8 mouse cellular contexts compared by ENCODE assay signal in the genomic region with DNA sequence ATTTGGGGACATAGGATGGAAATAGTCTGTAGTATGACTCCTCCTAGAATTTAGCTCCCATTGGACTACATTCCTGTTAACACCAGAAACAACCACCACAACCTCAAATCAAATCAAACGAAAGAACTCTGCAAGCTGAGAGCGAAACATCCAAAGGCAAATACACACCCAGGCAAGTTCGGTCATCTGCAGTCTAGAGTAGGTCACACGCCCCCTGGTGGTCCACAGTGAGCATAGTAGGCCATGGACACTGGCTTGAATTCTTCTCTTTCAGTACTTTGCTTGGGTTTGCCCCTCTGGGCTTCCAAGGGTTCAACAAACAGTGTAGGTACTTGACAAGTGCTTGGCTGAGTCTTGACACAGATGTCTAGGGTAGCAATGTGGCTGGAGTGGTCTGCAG. TPM values are rescaled to one million over a fixed set of nuclear protein-coding genes. Genes with fewer than 3 reads are reported as not detected.
DNase-seq lines count a peak whose midpoint lies in the region; ATAC-seq and TF ChIP-seq lines count a peak whose summit lies in the region.

No protein-coding gene starts in this region.

- H3K9ac ChIP-seq in embryonic facial prominence, embryonic 15.5 days, result no peak overlapping the region
- H3K9ac ChIP-seq in kidney, postnatal 0 days (ENCODE audit: low read depth, low read length), result no peak overlapping the region
- H3K9ac ChIP-seq in liver, embryonic 13.5 days, result no peak overlapping the region

- no peaks in the 10 kb centered on the region for H3K9me3 ChIP-seq in embryonic facial prominence, embryonic 15.5 days (replicated peaks)
- no peaks in the 10 kb centered on the region for H3K9me3 ChIP-seq in kidney, postnatal 0 days (replicated peaks; ENCODE audit: low read length)
- H3K9me3 ChIP-seq in liver, embryonic 13.5 days (replicated peaks), result no peaks in the 10 kb centered on the region

- peak; percentile 97 for TF ChIP-seq CTCF in kidney, postnatal 0 days (IDR thresholded peaks at IDR 0.05; ENCODE audit: low read depth)
- peak; percentile 82; the same call in 1 of the 2 replicates for TF ChIP-seq CTCF in testis, adult 2 months (IDR thresholded peaks at IDR 0.05; ENCODE audit: control insufficient read depth, insufficient read depth, insufficient replicate concordance, low read depth, low read length)

- 16% methylated on average over 4 of the region's 4 CpGs for WGBS in embryonic facial prominence, embryonic 15.5 days
- 15% methylated on average over 4 of the region's 4 CpGs for WGBS in kidney, postnatal 0 days
- 5% methylated on average over 4 of the region's 4 CpGs for WGBS in liver, embryonic 13.5 days (ENCODE audit: insufficient replicate concordance)

- ATAC-seq in embryonic facial prominence, embryonic 15.5 days (ENCODE audit: insufficient number of reproducible peaks, low FRiP score, low TSS enrichment, low read depth), result no peak
- ATAC-seq in kidney, postnatal 0 days (replicated peaks; ENCODE audit: low FRiP score, low read depth), result no peak
- peak; percentile 56 for ATAC-seq in liver, embryonic 13.5 days (ENCODE audit: low read depth)

- H3K36me3 ChIP-seq in embryonic facial prominence, embryonic 15.5 days, result no peaks in the 10 kb centered on the region
- H3K36me3 ChIP-seq in kidney, postnatal 0 days (ENCODE audit: insufficient read depth, low read length), result no peaks in the 10 kb centered on the region
- H3K36me3 ChIP-seq in liver, embryonic 13.5 days, result no peaks in the 10 kb centered on the region
- H3K36me3 ChIP-seq in testis, adult 2 months (ENCODE audit: control insufficient read depth, insufficient read depth, low read length), result no peaks in the 10 kb centered on the region

- no peak overlapping the region for H3K27ac ChIP-seq in embryonic facial prominence, embryonic 15.5 days (replicated peaks)
- H3K27ac ChIP-seq in kidney, postnatal 0 days, result no peak overlapping the region
- H3K27ac ChIP-seq in liver, embryonic 13.5 days, result no peak overlapping the region
- H3K27ac ChIP-seq in testis, adult 2 months (ENCODE audit: control insufficient read depth, insufficient read depth, low read depth, low read length), result no peak overlapping the region

- H3K4me3 ChIP-seq in embryonic facial prominence, embryonic 15.5 days (replicated peaks), result no peak overlapping the region
- H3K4me3 ChIP-seq in kidney, postnatal 0 days (replicated peaks; ENCODE audit: low read depth, low read length), result no peak overlapping the region
- peak overlapping the region; percentile 35 for H3K4me3 ChIP-seq in liver, embryonic 13.5 days (replicated peaks)
- H3K4me3 ChIP-seq in testis, adult 2 months (ENCODE audit: control insufficient read depth, low read depth, low read length), result no peak overlapping the region

- TF ChIP-seq POLR2A in testis, adult 2 months (IDR thresholded peaks at IDR 0.05; ENCODE audit: control insufficient read depth, low read depth, low read length), result no peak

- no peaks in the 10 kb centered on the region for H3K27me3 ChIP-seq in embryonic facial prominence, embryonic 15.5 days
- H3K27me3 ChIP-seq in kidney, postnatal 0 days (ENCODE audit: insufficient read depth, low read length), result no peaks in the 10 kb centered on the region
- H3K27me3 ChIP-seq in liver, embryonic 13.5 days, result no peaks in the 10 kb centered on the region; the same call in 1 of the 2 replicates
- H3K27me3 ChIP-seq in testis, adult 2 months (ENCODE audit: control insufficient read depth, insufficient read depth, low read length), result no peaks in the 10 kb centered on the region

- peak overlapping the region; percentile 35 for H3K4me2 ChIP-seq in embryonic facial prominence, embryonic 15.5 days (replicated peaks)
- H3K4me2 ChIP-seq in kidney, postnatal 0 days (ENCODE audit: low read length), result peak overlapping the region; percentile 31; the same call in 1 of the 2 replicates
- H3K4me2 ChIP-seq in liver, embryonic 13.5 days, result peak overlapping the region; percentile 60

- peaks cover 5% of the 10 kb centered on the region; the same call in 1 of the 2 replicates for H3K4me1 ChIP-seq in embryonic facial prominence, embryonic 15.5 days
- H3K4me1 ChIP-seq in kidney, postnatal 0 days (replicated peaks; ENCODE audit: insufficient read depth, low read length), result peaks cover 6% of the 10 kb centered on the region; the same call in 1 of the 2 replicates
- peaks cover 20% of the 10 kb centered on the region for H3K4me1 ChIP-seq in liver, embryonic 13.5 days (replicated peaks)
- peaks cover 3% of the 10 kb centered on the region; the same call in 1 of the 2 replicates for H3K4me1 ChIP-seq in testis, adult 2 months (ENCODE audit: control insufficient read depth, insufficient read depth, low read length)

- peak; percentile 79 for DNase-seq in CD4-positive helper T cell, adult 2 months (ENCODE audit: low read depth, low spot score)
- DNase-seq in adrenal gland, postnatal 4 days (ENCODE audit: low spot score in 2 of 2), result peak; percentile 33 to 38
- DNase-seq in heart, adult 9 months (ENCODE audit: low spot score in 2 of 2), result peak; percentile 48 to 56
- peak; percentile 89 for DNase-seq in kidney, postnatal 0 days (ENCODE audit: low spot score)
- DNase-seq in liver, embryonic 13.5 days, result peak; percentile 59
- peak; percentile 71 for DNase-seq in neural tube, embryonic 10.5 days (ENCODE audit: extremely low spot score, low spot score)

RNA-seq across cellular contexts. Expression of a gene that starts 6.4 kb away (rescaled TPM):
- total RNA-seq in adrenal gland, postnatal 4 days (2021), result 100 to 1,000 TPM in 1 of 2 experiments, 1 to 10 TPM in 1; 4.5 to 184 TPM
- not detected in 2 replicates for polyA plus RNA-seq in embryonic facial prominence, embryonic 15.5 days (2015; fragmentation: Nextera tagmentation; extraction: Ambion mirVana)
- 0.13 and 0.20 TPM in 2 replicates for polyA plus RNA-seq in kidney, postnatal 0 days (2015; fragmentation: Nextera tagmentation; extraction: Ambion mirVana)
- polyA plus RNA-seq in liver, embryonic 13.5 days (2015; fragmentation: Nextera tagmentation; extraction: Ambion mirVana), result 135 and 187 TPM in 2 replicates
- polyA plus RNA-seq in testis, adult 2 months (2012; rRNA removed), result 0.06 and 0.10 TPM in 2 replicates

RNA-seq across cellular contexts. Expression of a gene that starts 53.4 kb away (rescaled TPM):
- 10 to 100 TPM; 31.7 to 44.0 TPM for total RNA-seq in adrenal gland, postnatal 4 days (2021)
- 36.1 and 42.1 TPM in 2 replicates for polyA plus RNA-seq in embryonic facial prominence, embryonic 15.5 days (2015; fragmentation: Nextera tagmentation; extraction: Ambion mirVana)
- 52.5 and 58.7 TPM in 2 replicates for polyA plus RNA-seq in kidney, postnatal 0 days (2015; fragmentation: Nextera tagmentation; extraction: Ambion mirVana)
- polyA plus RNA-seq in liver, embryonic 13.5 days (2015; fragmentation: Nextera tagmentation; extraction: Ambion mirVana), result 13.6 and 16.6 TPM in 2 replicates
- 6.1 and 6.2 TPM in 2 replicates for polyA plus RNA-seq in testis, adult 2 months (2012; rRNA removed)

Comparison
In these comparisons a context has a peak if more than half of its experiments do, and no peak if none do; other contexts are left out.
1. DNase-seq: peak in every context shown above with its lines; median percentile 89 in kidney, postnatal 0 days; 79 in CD4-positive helper T cell, adult 2 months; 71 in neural tube, embryonic 10.5 days; 59 in liver, embryonic 13.5 days; 52 in heart, adult 9 months; 36 in adrenal gland, postnatal 4 days.
2. RNA of a gene that starts 6.4 kb away (polyA plus RNA-seq): 135 to 187 TPM in liver, embryonic 13.5 days; 0.13 to 0.20 TPM in kidney, postnatal 0 days, 0.06 to 0.10 TPM in testis, adult 2 months and not detected in embryonic facial prominence, embryonic 15.5 days; every median in the first group is over 100 times any median in the second.
3. Peak in every context shown above with its lines, with median percentiles within 50 percentile points of each other: H3K4me2 ChIP-seq.